Mouse (Mus musculus) cerebellum, postnatal 36 days (tissue): ENCODE results near the gene 4930507D05Rik.
A peak's percentile ranks its signal among the peaks of the same experiment; 100 is the strongest.
"Not testable (repeated sequence)": the region's sequence is repeated elsewhere in the genome, so short reads cannot be mapped to it uniquely, and the experiment has no call there.

Experiments used
- DNase-seq, 2 experiments: peaks; one replicate each; pipeline ENCODE4 v3.0.0; 2021 to 2022; ENCODE audit warnings: mixed read lengths in 2 of 2

The 4930507D05Rik gene

DNA sequence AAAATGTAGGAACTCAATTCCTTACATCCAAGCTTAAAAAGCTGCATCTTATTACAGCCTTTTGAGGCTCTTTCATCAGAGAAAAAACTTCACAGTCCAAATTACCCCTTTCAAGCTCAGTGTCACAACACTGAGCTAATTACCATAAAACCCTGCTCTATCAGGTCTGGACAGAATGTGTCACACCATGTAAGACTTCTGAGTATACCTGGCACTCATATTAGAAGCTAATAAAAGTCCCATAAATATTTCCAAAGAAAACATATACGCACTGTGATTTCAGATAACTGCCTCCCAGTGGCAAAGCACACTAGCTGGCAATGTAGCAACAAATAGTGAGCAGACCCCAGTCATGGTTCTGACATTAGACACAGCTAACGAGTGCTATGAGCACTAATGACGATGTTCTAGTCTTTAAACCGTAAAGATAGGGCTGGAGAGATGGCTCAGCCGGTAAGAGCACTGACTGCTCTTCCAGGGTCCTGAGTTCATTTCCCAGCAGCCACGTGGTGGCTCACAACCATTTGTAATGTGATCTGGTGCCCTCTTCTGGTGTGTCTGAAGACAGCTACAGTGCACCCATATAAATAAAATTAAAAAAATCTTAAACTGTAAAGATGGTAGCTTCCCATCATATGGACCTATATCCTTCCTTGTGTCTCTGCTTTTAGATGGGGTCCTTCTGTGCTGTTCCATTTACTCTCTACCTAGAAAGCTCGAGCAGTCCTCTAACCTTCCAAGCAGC, 32.0 kb downstream of the 4930507D05Rik start:
- DNase-seq, result no peak

DNA sequence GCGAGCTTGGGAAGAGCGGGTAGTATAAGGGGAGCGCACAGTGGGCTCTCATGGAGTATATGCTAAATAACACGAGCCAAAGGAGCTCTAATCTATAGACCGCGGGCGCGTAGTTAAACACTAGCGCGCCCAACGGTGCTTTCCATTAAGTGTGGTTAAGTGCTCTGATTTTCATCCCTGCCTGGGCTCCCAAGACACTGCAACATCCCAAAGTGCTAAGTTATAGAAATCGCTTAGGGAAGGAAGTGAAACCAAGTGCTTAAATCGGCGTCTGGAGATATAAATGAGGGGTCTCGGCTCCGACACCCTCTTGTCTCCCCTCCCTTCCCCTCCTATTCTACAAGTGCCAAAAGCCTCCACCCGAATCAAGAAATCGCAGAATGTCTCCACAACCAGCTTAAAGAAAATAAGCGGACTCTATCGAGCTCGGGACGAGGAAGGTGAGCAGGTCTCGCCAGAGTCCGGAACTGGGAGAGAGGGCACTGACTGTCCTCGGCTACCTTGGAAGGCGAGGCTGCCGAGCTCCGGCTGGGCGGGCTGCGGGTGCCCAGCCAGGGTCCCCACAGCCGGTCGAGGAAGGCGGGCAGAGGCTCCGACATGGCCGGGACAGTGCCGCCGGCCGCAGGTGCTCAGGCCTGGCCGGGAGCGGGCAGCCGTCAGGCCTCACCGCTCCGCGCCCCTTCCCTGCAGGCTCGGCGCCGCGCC, 36.7 kb downstream of the 4930507D05Rik start:
- no peak for DNase-seq

DNA sequence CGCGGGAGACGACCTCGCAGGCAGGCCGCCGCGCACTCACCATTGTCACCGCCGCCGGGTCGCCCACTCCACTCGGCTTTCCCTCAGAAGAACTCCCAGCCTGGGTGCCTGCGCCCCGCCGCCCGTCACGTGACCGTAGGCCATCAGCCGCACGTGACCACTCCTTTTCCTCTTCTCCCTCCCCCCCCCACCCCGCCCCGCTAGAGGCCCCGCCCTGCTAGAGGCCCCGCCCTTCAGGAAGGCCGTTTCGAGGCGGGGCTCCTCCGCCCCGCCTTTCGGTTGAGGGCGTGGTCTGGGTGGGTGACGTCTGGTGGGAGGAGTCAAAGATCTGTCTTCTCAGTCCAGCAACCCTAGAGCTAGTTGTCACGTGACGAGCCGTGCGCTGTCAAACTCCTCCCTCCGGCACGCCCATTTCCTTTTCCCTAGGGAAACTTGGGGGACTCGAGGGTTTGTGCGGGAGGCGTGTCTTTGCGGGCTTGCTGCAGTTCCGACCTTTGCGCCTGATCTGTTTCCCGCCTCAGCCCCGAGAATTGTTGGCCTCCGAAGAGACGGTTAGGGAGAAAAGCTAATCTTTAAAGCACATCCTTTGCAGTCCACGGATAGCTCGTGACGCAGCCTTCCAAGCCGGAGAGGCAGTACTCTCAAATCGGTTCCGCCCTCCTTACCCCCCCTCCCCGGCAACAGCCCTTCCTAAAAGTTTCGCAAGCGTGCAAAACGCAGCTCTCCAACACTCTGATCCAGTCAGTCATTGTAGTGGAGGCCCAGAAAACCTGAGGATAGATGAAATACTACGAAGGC, 37.5 kb downstream of the 4930507D05Rik start, which contains the start of gene Vps26a:
TSS of gene Vps26a (minus strand) at position 188 of the 798 bp plus-strand sequence.
- peak; percentile 95 to 96 for DNase-seq

DNA sequence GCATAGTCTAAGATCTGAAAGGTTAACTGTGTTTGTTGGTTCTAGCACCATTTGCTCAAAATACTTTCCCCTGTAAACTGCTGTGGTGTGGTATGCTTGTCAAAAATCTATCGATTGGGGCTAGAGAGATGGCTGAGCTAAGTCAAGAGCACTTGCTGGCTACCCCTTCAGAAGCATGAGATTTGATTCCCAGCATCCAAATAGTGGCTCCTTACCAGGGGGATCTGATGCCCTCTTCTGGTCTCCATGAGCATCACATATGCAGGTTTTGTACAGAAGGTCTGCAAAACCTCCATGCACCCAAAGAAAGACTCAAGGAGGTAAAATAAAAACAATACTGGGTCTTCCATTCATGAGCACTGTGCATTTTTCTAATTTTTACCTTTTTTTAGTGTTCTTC, 39.0 kb downstream of the 4930507D05Rik start:
- peak; percentile 46 to 53 for DNase-seq

GRCm38 (mm10) chr10:62491681-62492080, 42.4 kb downstream of the 4930507D05Rik start:
- DNase-seq, result not testable (repeated sequence)

DNA sequence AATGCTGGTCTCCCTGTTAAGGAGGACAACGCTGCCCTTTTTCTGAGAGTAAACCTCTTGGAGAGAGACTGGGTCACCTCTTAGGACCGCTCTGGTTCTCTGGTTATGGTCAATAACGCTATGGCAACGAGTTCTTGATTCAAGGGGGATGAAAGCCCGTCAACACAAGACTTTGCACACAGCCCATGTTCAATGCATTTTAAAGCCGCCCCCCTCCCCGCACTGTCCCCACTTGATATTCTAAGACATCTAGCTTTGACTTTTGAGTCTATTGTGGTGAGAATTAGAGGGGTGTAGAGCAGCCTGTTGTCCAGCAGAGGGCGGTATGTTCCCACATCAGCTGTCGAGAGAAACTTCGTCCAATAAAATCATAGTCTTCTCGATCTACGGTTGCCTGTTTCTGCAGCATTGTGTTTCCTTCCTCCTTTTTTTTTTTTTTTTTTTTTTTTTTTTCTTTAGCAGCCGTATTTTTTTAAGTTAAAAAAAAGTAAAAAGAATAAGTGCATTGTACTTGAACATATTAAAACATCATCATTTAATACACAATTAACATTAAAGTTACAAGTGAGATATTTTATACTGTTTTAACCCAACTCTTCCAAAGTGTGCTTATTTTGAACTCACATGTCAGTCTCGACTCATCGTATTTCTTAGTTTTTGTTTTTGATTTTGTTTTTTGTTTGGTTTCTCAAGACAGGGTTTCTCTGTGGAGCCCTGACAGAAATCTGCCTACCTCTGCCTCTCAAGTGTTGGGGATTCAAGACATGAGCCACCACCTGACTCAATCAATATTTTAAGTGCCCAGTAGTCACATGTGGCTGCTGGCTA, 51.0 kb downstream of the 4930507D05Rik start:
- peak; percentile 34 to 57 for DNase-seq
